Mouse (Mus musculus) forebrain, embryonic 15.5 days (tissue): Measurements from ENCODE around the gene Cct7. TPM values are rescaled to one million over a fixed set of nuclear protein-coding genes. Genes with fewer than 3 reads are reported as not detected.
A peak's percentile ranks its signal among the peaks of the same experiment; 100 is the strongest.
"Not testable (repeated sequence)": the region's sequence is repeated elsewhere in the genome, so short reads cannot be mapped to it uniquely, and the experiment has no call there.

Experiments used
- ATAC-seq: fragments of 200-750 bp; cut with Nextera tagmentation; replicated peaks from 2 replicates; pipeline ENCODE4 v1.8.0; 2017; ENCODE audit warnings: mild to moderate bottlenecking, moderate TSS enrichment, moderate library complexity
- H3K27ac ChIP-seq: fragments of 300-500 bp; sonication (generic); replicated peaks from 2 replicates; pipeline ENCODE4 v1.5.1; 2015; ENCODE audit warnings: mild to moderate bottlenecking, inconsistent platforms
- H3K27me3 ChIP-seq: fragments of 300-500 bp; sonication (generic); 2 replicates; pipeline ENCODE4 v1.6.1; 2015; ENCODE audit warnings: inconsistent platforms
- H3K36me3 ChIP-seq: fragments of 300-500 bp; sonication (generic); 2 replicates; pipeline ENCODE4 v1.6.1; 2015; ENCODE audit warnings: mild to moderate bottlenecking, inconsistent platforms
- H3K4me1 ChIP-seq: fragments of 300-500 bp; sonication (generic); 2 replicates; pipeline ENCODE4 v1.6.1; 2015; ENCODE audit warnings: inconsistent platforms
- H3K4me2 ChIP-seq: fragments of 300-500 bp; sonication (generic); replicated peaks from 2 replicates; pipeline ENCODE4 v1.6.1; 2015; ENCODE audit warnings: mild to moderate bottlenecking, inconsistent platforms
- H3K4me3 ChIP-seq: fragments of 300-500 bp; sonication (generic); 2 replicates; pipeline ENCODE4 v1.5.1; 2015; ENCODE audit warnings: mild to moderate bottlenecking, inconsistent platforms
- H3K9ac ChIP-seq: fragments of 300-500 bp; sonication (generic); replicated peaks from 2 replicates; pipeline ENCODE4 v1.6.1; 2015; ENCODE audit warnings: mild to moderate bottlenecking, inconsistent platforms
- H3K9me3 ChIP-seq: fragments of 300-500 bp; sonication (generic); 2 replicates; pipeline ENCODE4 v1.6.1; 2016; ENCODE audit warnings: inconsistent platforms
- WGBS: fragments of 180-500 bp; shearing (Covaris S2); methylation state at CpG from one replicate; pipeline ENCODE4 v1.1.7; 2015; ENCODE audit warnings: mixed read lengths; 5-methylcytosine and 5-hydroxymethylcytosine counted together
- polyA plus RNA-seq: library from polyadenylated mRNA; unstranded; fragments of >200 nt; fragmentation: Nextera tagmentation; extraction: Ambion mirVana; gene quantifications from 2 replicates; pipeline ENCODE4 v1.2.1, GENCODE M21; 2015

Cct7 gene
- polyA plus RNA-seq, 1 experiment from 2014 or later: 644 TPM

- Histone ChIP-seq H3K4me3 (no peak overlapping the region), H3K36me3 (peaks cover 23% of the 10 kb centered on the region), H3K9me3 (no peaks in the 10 kb centered on the region), H3K4me1 (peaks cover 16% of the 10 kb centered on the region), H3K9ac (no peak overlapping the region), H3K27ac (no peak overlapping the region), H3K4me2 (no peak overlapping the region), H3K27me3 (no peaks in the 10 kb centered on the region)
- no peak for ATAC-seq
- WGBS: 87% methylated on average over 1 of the region's 1 CpGs
These were observed 15.1 kb upstream of the Cct7 start for GRCm38 (mm10) chr6:85436204-85436603.

GRCm38 (mm10) chr6:85436631-85437030 is 14.7 kb upstream of the Cct7 start:
- Histone ChIP-seq H3K27ac (no peak overlapping the region), H3K4me1 (peaks cover 13% of the 10 kb centered on the region), H3K9ac (no peak overlapping the region), H3K36me3 (peaks cover 23% of the 10 kb centered on the region), H3K4me2 (no peak overlapping the region), H3K4me3 (no peak overlapping the region), H3K27me3 (no peaks in the 10 kb centered on the region), H3K9me3 (no peaks in the 10 kb centered on the region)
- WGBS: 87% methylated on average over 5 of the region's 6 CpGs
- no peak for ATAC-seq

- Histone ChIP-seq H3K9ac (no peak overlapping the region), H3K4me1 (no peaks in the 10 kb centered on the region), H3K9me3 (no peaks in the 10 kb centered on the region), H3K36me3 (peaks cover 32% of the 10 kb centered on the region), H3K4me2 (no peak overlapping the region), H3K4me3 (no peak overlapping the region), H3K27ac (no peak overlapping the region), H3K27me3 (no peaks in the 10 kb centered on the region)
- 88% methylated on average over 4 of the region's 4 CpGs for WGBS
- ATAC-seq: no peak
These were observed 10.2 kb upstream of the Cct7 start for GRCm38 (mm10) chr6:85441142-85441541.

GRCm38 (mm10) chr6:85443488-85444233 is 7.7 kb upstream of the Cct7 start:
- Histone ChIP-seq H3K27ac (no peak overlapping the region), H3K4me1 (no peaks in the 10 kb centered on the region), H3K9me3 (no peaks in the 10 kb centered on the region), H3K36me3 (peaks cover 32% of the 10 kb centered on the region), H3K4me2 (no peak overlapping the region), H3K9ac (no peak overlapping the region), H3K4me3 (no peak overlapping the region), H3K27me3 (no peaks in the 10 kb centered on the region)
- no peak for ATAC-seq
- 93% methylated on average over 3 of the region's 3 CpGs for WGBS

GRCm38 (mm10) chr6:85444266-85444965 is 6.9 kb upstream of the Cct7 start:
- Histone ChIP-seq H3K27ac (no peak overlapping the region), H3K4me1 (no peaks in the 10 kb centered on the region), H3K9me3 (no peaks in the 10 kb centered on the region), H3K4me2 (no peak overlapping the region), H3K27me3 (no peaks in the 10 kb centered on the region), H3K4me3 (no peak overlapping the region), H3K36me3 (peaks cover 25% of the 10 kb centered on the region), H3K9ac (no peak overlapping the region)
- no peak for ATAC-seq
- 90% methylated on average over 8 of the region's 8 CpGs for WGBS

GRCm38 (mm10) chr6:85445286-85445685 is 6.0 kb upstream of the Cct7 start:
- Histone ChIP-seq H3K36me3 (peaks cover 17% of the 10 kb centered on the region), H3K4me1 (peaks cover 1% of the 10 kb centered on the region; the same call in 1 of the 2 replicates), H3K4me3 (no peak overlapping the region), H3K4me2 (no peak overlapping the region), H3K9me3 (no peaks in the 10 kb centered on the region), H3K27ac (no peak overlapping the region), H3K27me3 (no peaks in the 10 kb centered on the region), H3K9ac (no peak overlapping the region)
- ATAC-seq: no peak
- 83% methylated on average over 5 of the region's 5 CpGs for WGBS

- no peak overlapping the region for H3K4me2 ChIP-seq
- H3K4me1 ChIP-seq: peaks cover 7% of the 10 kb centered on the region
- H3K27me3 ChIP-seq: no peaks in the 10 kb centered on the region
- H3K9ac ChIP-seq: no peak overlapping the region
- H3K36me3 ChIP-seq: peaks cover 10% of the 10 kb centered on the region; the same call in 1 of the 2 replicates
- H3K9me3 ChIP-seq: no peaks in the 10 kb centered on the region
- ATAC-seq: no peak
- WGBS: 89% methylated on average over 6 of the region's 6 CpGs
- H3K4me3 ChIP-seq: no peak overlapping the region
- no peak overlapping the region for H3K27ac ChIP-seq
These were observed 4.0 kb upstream of the Cct7 start for GRCm38 (mm10) chr6:85447351-85447750.

- not testable (repeated sequence) for ATAC-seq, H3K9me3 ChIP-seq, H3K4me2 ChIP-seq, H3K9ac ChIP-seq, H3K36me3 ChIP-seq, H3K27me3 ChIP-seq, H3K27ac ChIP-seq, H3K4me3 ChIP-seq
- H3K4me1 ChIP-seq: peaks cover 32% of the 10 kb centered on the region
- 50% methylated on average over 1 of the region's 1 CpGs for WGBS
These were observed 1.2 kb upstream of the Cct7 start for GRCm38 (mm10) chr6:85450140-85450539.

- Histone ChIP-seq H3K36me3 (no peaks in the 10 kb centered on the region), H3K4me3 (peak within 1 kb of the TSS; percentile 85), H3K9me3 (no peaks in the 10 kb centered on the region), H3K4me1 (peaks cover 46% of the 10 kb centered on the region), H3K27ac (peak within 1 kb of the TSS; percentile 90), H3K27me3 (no peaks in the 10 kb centered on the region), H3K9ac (peak within 1 kb of the TSS; percentile 86), H3K4me2 (peak within 1 kb of the TSS; percentile 91)
- ATAC-seq: peak; percentile 95
- under 1% methylated on average over 54 of the region's 54 CpGs for WGBS
These were observed 523 bp downstream of the Cct7 start, which contains the start of gene Pradc1 for GRCm38 (mm10) chr6:85451664-85452410. Pradc1 (minus strand) TSS chr6:85451970.

- Histone ChIP-seq H3K4me2 (peak overlapping the region; percentile 91), H3K4me1 (peaks cover 47% of the 10 kb centered on the region), H3K27ac (peak overlapping the region; percentile 90), H3K9me3 (no peaks in the 10 kb centered on the region), H3K36me3 (no peaks in the 10 kb centered on the region), H3K9ac (peak overlapping the region; percentile 86), H3K4me3 (peak overlapping the region; percentile 85), H3K27me3 (no peaks in the 10 kb centered on the region)
- no peak for ATAC-seq
- under 1% methylated on average over 15 of the region's 15 CpGs for WGBS
These were observed 1.0 kb downstream of the Cct7 start for GRCm38 (mm10) chr6:85452411-85452665.

GRCm38 (mm10) chr6:85452816-85453215 is 1.5 kb downstream of the Cct7 start:
- H3K9me3 ChIP-seq: no peaks in the 10 kb centered on the region
- no peaks in the 10 kb centered on the region for H3K27me3 ChIP-seq
- H3K4me2 ChIP-seq: peak overlapping the region; percentile 91
- H3K4me3 ChIP-seq: peak overlapping the region; percentile 85
- peaks cover 47% of the 10 kb centered on the region for H3K4me1 ChIP-seq
- peak overlapping the region; percentile 86 for H3K9ac ChIP-seq
- 12% methylated on average over 7 of the region's 7 CpGs for WGBS
- no peak for ATAC-seq
- no peaks in the 10 kb centered on the region for H3K36me3 ChIP-seq
- peak overlapping the region; percentile 90 for H3K27ac ChIP-seq

GRCm38 (mm10) chr6:85459621-85460020 is 8.3 kb downstream of the Cct7 start:
- peaks cover 20% of the 10 kb centered on the region for H3K4me1 ChIP-seq
- no peak for ATAC-seq
- no peaks in the 10 kb centered on the region for H3K27me3 ChIP-seq
- 84% methylated on average over 2 of the region's 2 CpGs for WGBS
- H3K27ac ChIP-seq: no peak overlapping the region
- no peaks in the 10 kb centered on the region for H3K9me3 ChIP-seq
- no peak overlapping the region for H3K9ac ChIP-seq
- H3K36me3 ChIP-seq: peaks cover 54% of the 10 kb centered on the region
- no peak overlapping the region for H3K4me2 ChIP-seq
- H3K4me3 ChIP-seq: no peak overlapping the region
